Mouse (Mus musculus) MEL (cell line): Measurements from ENCODE around the gene Btk. TPM values are rescaled to one million over a fixed set of nuclear protein-coding genes. Genes with fewer than 3 reads are reported as not detected.

ENCODE experiments used
- DNase-seq: peaks from one replicate; pipeline ENCODE4 v3.0.0; 2011; ENCODE audit warnings: low read depth, low spot score
- H3K27ac ChIP-seq: 2 replicates; pipeline ENCODE4 v1.5.1; 2012; ENCODE audit warnings: low read depth, mild to moderate bottlenecking, control low read depth, low read length, moderate library complexity; ENCODE audit not compliant: control insufficient read depth
- H3K27me3 ChIP-seq, 2 experiments: fragments of 150-350 bp in 1 of 2; sonication (generic) in 1 of 2; 2 replicates each; pipeline ENCODE4 v1.6.1; 2012; ENCODE audit warnings: low read length in 2 of 2, mild to moderate bottlenecking in 2 of 2, improper control_type of control experiment in 1 of 2, moderate library complexity in 1 of 2; ENCODE audit not compliant: insufficient read depth in 2 of 2, control insufficient read depth in 1 of 2
- H3K36me3 ChIP-seq, 2 experiments: 2 replicates each; pipeline ENCODE4 v1.6.1; 2012 to 2014; ENCODE audit warnings: low read length in 2 of 2, improper control_type of control experiment in 1 of 2, inconsistent platforms in 1 of 2, mild to moderate bottlenecking in 1 of 2; ENCODE audit not compliant: insufficient read depth in 2 of 2, control insufficient read depth in 1 of 2
- H3K4me1 ChIP-seq, 2 experiments: fragments of 150-350 bp in 1 of 2; sonication (generic) in 1 of 2; 2 replicates each; pipeline ENCODE4 v1.6.1; 2012; ENCODE audit warnings: low read length in 2 of 2, improper control_type of control experiment in 1 of 2, mild to moderate bottlenecking in 1 of 2; ENCODE audit not compliant: insufficient read depth in 2 of 2, control insufficient read depth in 1 of 2
- H3K4me3 ChIP-seq, 2 experiments: fragments of 150-350 bp in 1 of 2; sonication (generic) in 1 of 2; 2 replicates each; pipeline ENCODE4 v1.5.1; 2012; ENCODE audit warnings: low read depth in 2 of 2, low read length in 2 of 2, mild to moderate bottlenecking in 2 of 2, moderate library complexity in 2 of 2, control low read depth in 1 of 2, improper control_type of control experiment in 1 of 2; ENCODE audit not compliant: control insufficient read depth in 1 of 2, insufficient read depth in 1 of 2
- H3K79me2 ChIP-seq: 2 replicates; pipeline ENCODE4 v1.6.1; 2012; ENCODE audit warnings: mild to moderate bottlenecking, low read length, moderate library complexity; ENCODE audit not compliant: control insufficient read depth, poor library complexity, insufficient read depth
- H3K9ac ChIP-seq: 2 replicates; pipeline ENCODE4 v1.6.1; 2012; ENCODE audit warnings: low read depth, mild to moderate bottlenecking, control low read depth, low read length, moderate library complexity; ENCODE audit not compliant: control insufficient read depth, poor library complexity, severe bottlenecking
- H3K9me3 ChIP-seq: fragments of 150-350 bp; sonication (generic); replicated peaks from 2 replicates; pipeline ENCODE4 v1.6.1; 2012; ENCODE audit warnings: mild to moderate bottlenecking, low read length, improper control_type of control experiment, moderate library complexity; ENCODE audit not compliant: insufficient read depth
- BHLHE40 ChIP-seq: IDR thresholded peaks from 2 replicates; pipeline ENCODE4 v1.6.1; 2012; ENCODE audit warnings: low read depth, mild to moderate bottlenecking, inconsistent platforms, low read length, improper control_type of control experiment, borderline replicate concordance
- CHD1 ChIP-seq: IDR thresholded peaks from 2 replicates; pipeline ENCODE4 v1.6.1; 2012; ENCODE audit warnings: low read depth, mild to moderate bottlenecking, inconsistent platforms, low read length, improper control_type of control experiment
- CHD2 ChIP-seq: IDR thresholded peaks from 2 replicates; pipeline ENCODE4 v1.6.1; 2011; ENCODE audit warnings: low read length, improper control_type of control experiment
- CTCF ChIP-seq, 3 experiments: IDR thresholded peaks in 2 of 3; conservative IDR thresholded peaks in 1 of 3; 2 replicates each; pipeline ENCODE4 v1.5.1; 2011 to 2012; ENCODE audit warnings: low read length in 3 of 3, low read depth in 2 of 3, mild to moderate bottlenecking in 2 of 3, improper control_type of control experiment in 1 of 3, inconsistent platforms in 1 of 3, mixed read lengths in 1 of 3, moderate library complexity in 1 of 3; ENCODE audit not compliant: control insufficient read depth in 1 of 3, insufficient read depth in 1 of 3, poor library complexity in 1 of 3, severe bottlenecking in 1 of 3
- E2F4 ChIP-seq: IDR thresholded peaks from 2 replicates; pipeline ENCODE4 v1.6.1; 2011; ENCODE audit warnings: low read depth, low read length, improper control_type of control experiment, borderline replicate concordance
- ELF1 ChIP-seq: IDR thresholded peaks from 2 replicates; pipeline ENCODE4 v1.6.1; 2014; ENCODE audit warnings: low read depth, mild to moderate bottlenecking, inconsistent platforms, low read length, improper control_type of control experiment, moderate library complexity
- EP300 ChIP-seq, 2 experiments: IDR thresholded peaks; 2 replicates each; pipeline ENCODE4 v1.6.1; 2011; ENCODE audit warnings: improper control_type of control experiment in 2 of 2, low read length in 2 of 2, low read depth in 1 of 2, mild to moderate bottlenecking in 1 of 2
- ETS1 ChIP-seq: IDR thresholded peaks from 2 replicates; pipeline ENCODE4 v1.6.1; 2012; ENCODE audit warnings: low read depth, mild to moderate bottlenecking, inconsistent platforms, low read length, improper control_type of control experiment, moderate library complexity
- GABPA ChIP-seq: IDR thresholded peaks from 2 replicates; pipeline ENCODE4 v1.6.1; 2012; ENCODE audit warnings: low read depth, mild to moderate bottlenecking, inconsistent platforms, low read length, improper control_type of control experiment, moderate library complexity
- GATA1 ChIP-seq: IDR thresholded peaks from 2 replicates; pipeline ENCODE4 v1.6.1; 2011; ENCODE audit warnings: low read depth, low read length, improper control_type of control experiment
- HCFC1 ChIP-seq: IDR thresholded peaks from 2 replicates; pipeline ENCODE4 v1.6.1; 2012; ENCODE audit warnings: low read depth, mild to moderate bottlenecking, inconsistent platforms, low read length, improper control_type of control experiment, moderate library complexity
- KAT2A ChIP-seq: conservative IDR thresholded peaks from 2 replicates; pipeline ENCODE4 v1.6.1; 2012; ENCODE audit warnings: low read depth, low read length, improper control_type of control experiment, inconsistent platforms
- MAFK ChIP-seq: IDR thresholded peaks from 2 replicates; pipeline ENCODE4 v1.6.1; 2011; ENCODE audit warnings: low read depth, mild to moderate bottlenecking, low read length, improper control_type of control experiment, borderline replicate concordance
- MAX ChIP-seq: IDR thresholded peaks from 2 replicates; pipeline ENCODE4 v1.6.1; 2011; ENCODE audit warnings: low read length, improper control_type of control experiment
- MAZ ChIP-seq: IDR thresholded peaks from 2 replicates; pipeline ENCODE4 v1.6.1; 2012; ENCODE audit warnings: low read depth, mild to moderate bottlenecking, inconsistent platforms, low read length, improper control_type of control experiment
- MEF2A ChIP-seq: IDR thresholded peaks from 2 replicates; pipeline ENCODE4 v1.6.1; 2014; ENCODE audit warnings: low read depth, mild to moderate bottlenecking, inconsistent platforms, low read length, improper control_type of control experiment; ENCODE audit not compliant: poor library complexity, insufficient replicate concordance, severe bottlenecking; ENCODE audit errors: extremely low read depth
- MYB ChIP-seq: IDR thresholded peaks from 2 replicates; pipeline ENCODE4 v1.6.1; 2011; ENCODE audit warnings: mild to moderate bottlenecking, low read depth, low read length, improper control_type of control experiment
- MYC ChIP-seq: IDR thresholded peaks from 2 replicates; pipeline ENCODE4 v1.6.1; 2011; ENCODE audit warnings: low read depth, mild to moderate bottlenecking, low read length, improper control_type of control experiment, moderate library complexity
- NELFE ChIP-seq: IDR thresholded peaks from 2 replicates; pipeline ENCODE4 v1.6.1; 2011; ENCODE audit warnings: low read depth, low read length, improper control_type of control experiment
- NRF1 ChIP-seq: IDR thresholded peaks from 2 replicates; pipeline ENCODE4 v1.6.1; 2014; ENCODE audit warnings: low read depth, mild to moderate bottlenecking, inconsistent platforms, low read length, improper control_type of control experiment, moderate library complexity; ENCODE audit not compliant: poor library complexity, insufficient read depth, severe bottlenecking
- POLR2AphosphoS2 ChIP-seq: IDR thresholded peaks from 2 replicates; pipeline ENCODE4 v1.6.1; 2011; ENCODE audit warnings: low read length, improper control_type of control experiment
- POLR2AphosphoS5 ChIP-seq: IDR thresholded peaks from 2 replicates; pipeline ENCODE4 v1.6.1; 2012; ENCODE audit warnings: low read depth, borderline replicate concordance, mild to moderate bottlenecking, inconsistent platforms, low read length, moderate library complexity, mixed read lengths
- RAD21 ChIP-seq: IDR thresholded peaks from 2 replicates; pipeline ENCODE4 v1.6.1; 2011; ENCODE audit warnings: mild to moderate bottlenecking, low read depth, low read length, improper control_type of control experiment
- RCOR1 ChIP-seq: IDR thresholded peaks from 2 replicates; pipeline ENCODE4 v1.6.1; 2012; ENCODE audit warnings: low read depth, mild to moderate bottlenecking, inconsistent platforms, low read length, improper control_type of control experiment
- SIN3A ChIP-seq: IDR thresholded peaks from 2 replicates; pipeline ENCODE4 v1.6.1; 2012; ENCODE audit warnings: low read length, improper control_type of control experiment, inconsistent platforms
- SMC3 ChIP-seq: IDR thresholded peaks from 2 replicates; pipeline ENCODE4 v1.6.1; 2011; ENCODE audit warnings: low read depth, low read length, improper control_type of control experiment
- TBP ChIP-seq: IDR thresholded peaks from 2 replicates; pipeline ENCODE4 v1.8.0; 2011; ENCODE audit warnings: low read depth, low read length, improper control_type of control experiment
- TCF12 ChIP-seq: IDR thresholded peaks from 2 replicates; pipeline ENCODE4 v1.6.1; 2014; ENCODE audit warnings: low read depth, mild to moderate bottlenecking, inconsistent platforms, low read length, improper control_type of control experiment, moderate library complexity
- UBTF ChIP-seq: IDR thresholded peaks from 2 replicates; pipeline ENCODE4 v1.6.1; 2012; ENCODE audit warnings: low read depth, mild to moderate bottlenecking, inconsistent platforms, low read length, improper control_type of control experiment, moderate library complexity, borderline replicate concordance; ENCODE audit not compliant: insufficient read depth
- USF1 ChIP-seq: IDR thresholded peaks from 2 replicates; pipeline ENCODE4 v1.6.1; 2014; ENCODE audit warnings: low read depth, mild to moderate bottlenecking, inconsistent platforms, low read length, improper control_type of control experiment, moderate library complexity
- USF2 ChIP-seq, 2 experiments: IDR thresholded peaks; 2 replicates each; pipeline ENCODE4 v1.6.1; 2011 to 2012; ENCODE audit warnings: improper control_type of control experiment in 2 of 2, low read length in 2 of 2, borderline replicate concordance in 1 of 2, inconsistent platforms in 1 of 2, low read depth in 1 of 2, mild to moderate bottlenecking in 1 of 2; ENCODE audit not compliant: insufficient read depth in 1 of 2
- ZC3H11A ChIP-seq: IDR thresholded peaks from 2 replicates; pipeline ENCODE4 v1.6.1; 2012; ENCODE audit warnings: low read depth, mild to moderate bottlenecking, inconsistent platforms, low read length, improper control_type of control experiment
- ZKSCAN1 ChIP-seq: IDR thresholded peaks from 2 replicates; pipeline ENCODE4 v1.6.1; 2012; ENCODE audit warnings: low read depth, mild to moderate bottlenecking, inconsistent platforms, low read length, improper control_type of control experiment, moderate library complexity
- ZMIZ1 ChIP-seq: IDR thresholded peaks from 2 replicates; pipeline ENCODE4 v1.6.1; 2012; ENCODE audit warnings: low read depth, mild to moderate bottlenecking, inconsistent platforms, low read length, improper control_type of control experiment, moderate library complexity
- polyA plus RNA-seq, 2 experiments: library from polyadenylated mRNA; stranded (reverse) in 1 of 2; unstranded in 1 of 2; fragments of >175 nt in 1 of 2; fragments of >200 nt in 1 of 2; gene quantifications; 2 replicates each; pipeline versions ENCODE4 v1.2.1 to v1.2.4; 2012; ENCODE audit warnings: low replicate concordance in 2 of 2, low read depth in 1 of 2; ENCODE audit not compliant: insufficient read length in 2 of 2, insufficient read depth in 1 of 2, missing spikeins in 1 of 2
- total RNA-seq: library from RNA; depleted of rRNA; stranded (reverse); fragments of 300-350 nt; gene quantifications from 2 replicates; pipeline ENCODE4 v1.2.3, GENCODE M21; 2012

The Btk gene
- total and polyA plus RNA-seq, 3 experiments = 137 to 327 (median 291) TPM

DNA sequence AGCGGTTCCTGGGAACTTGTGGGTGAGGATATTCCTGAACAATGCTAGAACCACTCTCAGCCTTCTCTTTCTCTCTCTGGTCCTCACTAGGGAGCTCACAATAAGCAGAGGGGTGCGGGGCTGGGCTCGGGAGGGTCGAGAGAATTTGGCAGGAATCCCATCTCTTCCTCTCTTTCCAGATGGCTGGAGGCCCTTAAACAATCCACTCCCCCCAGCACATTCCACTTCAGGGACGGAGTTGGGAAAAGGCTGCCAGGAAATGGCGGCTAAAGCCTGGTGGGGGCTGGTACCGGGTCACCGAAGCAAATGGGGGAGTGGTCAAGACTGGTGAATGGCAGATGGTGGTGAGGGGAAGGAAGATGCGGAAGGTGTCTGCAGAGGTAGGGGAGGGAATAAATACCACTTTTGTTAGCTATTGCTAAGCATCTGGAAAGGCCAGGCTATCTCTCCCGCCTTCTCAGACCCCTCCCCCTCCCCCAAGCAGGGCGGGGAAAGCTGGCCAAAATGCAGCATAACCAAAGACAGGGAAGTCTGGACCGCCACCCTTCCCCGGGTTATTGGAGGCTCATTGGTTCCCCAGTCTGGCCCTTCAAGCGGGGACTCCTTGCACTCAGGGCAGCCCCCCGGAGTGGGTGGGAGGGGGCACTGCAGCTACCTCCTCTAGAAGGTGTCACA, 29.1 kb upstream of the Btk start:
- H3K27ac ChIP-seq = peak overlapping the region; percentile 72
- no peaks in the 10 kb centered on the region for H3K9me3 ChIP-seq
- peaks cover 5 to 15% of the 10 kb centered on the region in 2 experiments for H3K4me1 ChIP-seq
- peak overlapping the region; percentile 78 for H3K9ac ChIP-seq
- no peaks in the 10 kb centered on the region; the same call in 1 of the 2 replicates for H3K79me2 ChIP-seq
- DNase-seq = peak; percentile 88
- peaks cover 0 to 15% of the 10 kb centered on the region in 2 experiments; a peak in 2 of 4 replicates for H3K36me3 ChIP-seq
- peak overlapping the region; percentile 66 to 81 for H3K4me3 ChIP-seq
- no peaks in the 10 kb centered on the region; a peak in 1 of 4 replicates for H3K27me3 ChIP-seq
- TF ChIP-seq ETS1 = 0 out of 2 replicates have a peak, but pooled peaks have one; percentile 36
- 0 out of 2 replicates have a peak, but pooled peaks have one; percentile 8 for TF ChIP-seq GATA1
- no peak for TF ChIP-seq USF1
- no peak for TF ChIP-seq RAD21
- peak; percentile 23; the same call in 1 of the 2 replicates for TF ChIP-seq TBP
- TF ChIP-seq BHLHE40 = peak; percentile 37; the same call in 1 of the 2 replicates
- 0 out of 2 replicates have a peak, but pooled peaks have one; percentile 43 for TF ChIP-seq ZMIZ1
- TF ChIP-seq POLR2AphosphoS2 = no peak; the same call in 1 of the 2 replicates
- TF ChIP-seq GABPA = no peak
- TF ChIP-seq SMC3 = no peak
- TF ChIP-seq MAFK = no peak
- 0 out of 2 replicates have a peak, but pooled peaks have one; percentile 65 for TF ChIP-seq MAZ
- TF ChIP-seq TCF12 = 0 out of 2 replicates have a peak, but pooled peaks have one; percentile 24
- TF ChIP-seq SIN3A = peak; percentile 54
- TF ChIP-seq NELFE = peak; percentile 51
- TF ChIP-seq MYB = no peak
- TF ChIP-seq ZC3H11A = peak; percentile 5; the same call in 1 of the 2 replicates
- TF ChIP-seq EP300 (IDR thresholded peaks at IDR 0.05; ENCODE audit: low read depth in 1 of 2, low read length in 2 of 2) = 0 out of 4 replicates have a peak, but pooled peaks of 1 of the 2 experiments have one; percentile 34
- TF ChIP-seq E2F4 = peak; percentile 86
- TF ChIP-seq CHD2 = peak; percentile 72
- TF ChIP-seq RCOR1 = peak; percentile 10; the same call in 1 of the 2 replicates
- TF ChIP-seq ELF1 = peak; percentile 58; the same call in 1 of the 2 replicates
- no peak for TF ChIP-seq HCFC1
- TF ChIP-seq ZKSCAN1 = no peak
- no peak for TF ChIP-seq CTCF (IDR thresholded peaks at IDR 0.05 in 2 of 3, conservative IDR thresholded peaks at IDR 0.05 in 1 of 3; ENCODE audit: control insufficient read depth in 1 of 3, insufficient read depth in 1 of 3, low read depth in 2 of 3, low read length in 3 of 3, poor library complexity in 1 of 3, severe bottlenecking in 1 of 3)
- TF ChIP-seq MAX = 0 out of 2 replicates have a peak, but pooled peaks have one; percentile 33
- TF ChIP-seq MYC = no peak
- no peak for TF ChIP-seq NRF1
- no peak for TF ChIP-seq KAT2A
- TF ChIP-seq MEF2A = no peak
- TF ChIP-seq POLR2AphosphoS5 = no peak
- TF ChIP-seq UBTF = no peak
- no peak for TF ChIP-seq USF2 (IDR thresholded peaks at IDR 0.05; ENCODE audit: borderline replicate concordance in 1 of 2, insufficient read depth in 1 of 2, low read depth in 1 of 2, low read length in 2 of 2)
- TF ChIP-seq CHD1 = no peak
